Mouse (Mus musculus): ENCODE results near the gene Dgkh. TPM values are rescaled to one million over a fixed set of nuclear protein-coding genes. Genes with fewer than 3 reads are reported as not detected.

The Dgkh gene
- polyA plus RNA-seq, 1 experiment from 2014 or later: 2.1 TPM

Other genes starting within 250 kb of the Dgkh start
- gene Akap11, start 196.0 kb downstream of the Dgkh start, polyA plus RNA-seq (2014; fragmentation: Nextera tagmentation; extraction: Ambion mirVana): 17.9 and 18.0 TPM in 2 replicates
- gene Vwa8, start 116.3 kb upstream of the Dgkh start, polyA plus RNA-seq (2014; fragmentation: Nextera tagmentation; extraction: Ambion mirVana): 13.3 and 14.4 TPM in 2 replicates